Mouse (Mus musculus): Measurements from ENCODE around the gene Fnd3c2. TPM values are rescaled to one million over a fixed set of nuclear protein-coding genes. Genes with fewer than 3 reads are reported as not detected.
"Not testable (repeated sequence)": the region's sequence is repeated elsewhere in the genome, so short reads cannot be mapped to it uniquely, and the experiment has no call there.

Fnd3c2 gene
- polyA plus RNA-seq (2015; fragmentation: Nextera tagmentation; extraction: Ambion mirVana) = not detected in 2 replicates

GRCm38 (mm10) chrX:106255276-106255675 is at the start of gene Fnd3c2:
Gene Fnd3c2 (minus strand): TSS chrX:106255376.
- no peak within 1 kb of the TSS for H3K27ac ChIP-seq (replicated peaks)
- 88% methylated on average over 4 of the region's 4 CpGs for WGBS
- no peak within 1 kb of the TSS for H3K4me2 ChIP-seq
- no peak within 1 kb of the TSS for H3K4me3 ChIP-seq
- H3K4me1 ChIP-seq (replicated peaks) = no peaks in the 10 kb centered on the region
- no peak within 1 kb of the TSS for H3K9ac ChIP-seq
- H3K36me3 ChIP-seq = no peaks in the 10 kb centered on the region
- ATAC-seq (ENCODE audit: low read depth) = no peak
- H3K27me3 ChIP-seq = no peaks in the 10 kb centered on the region
- no peaks in the 10 kb centered on the region for H3K9me3 ChIP-seq

DNA sequence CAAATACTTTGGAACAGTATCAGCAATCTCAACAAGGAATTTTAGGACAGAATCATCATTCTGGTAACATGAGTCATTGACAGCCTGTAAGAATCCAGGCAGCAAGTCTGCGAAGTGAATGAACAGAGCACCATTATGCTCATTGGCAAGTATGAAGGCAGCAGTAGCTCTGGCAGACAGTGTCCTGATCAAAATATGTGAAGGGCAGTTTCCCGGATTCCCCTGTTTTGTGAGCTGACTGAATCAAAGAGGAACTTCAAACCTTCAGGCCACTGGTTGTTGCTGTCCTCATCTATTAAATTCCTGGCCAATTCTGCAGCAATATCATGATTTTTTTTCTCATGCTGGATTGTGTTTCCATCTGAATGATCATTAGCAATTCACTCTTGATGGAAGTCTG is 29.3 kb upstream of the Fnd3c2 start:
- H3K4me3 ChIP-seq = no peak overlapping the region
- 89% methylated on average over 2 of the region's 2 CpGs for whole genome bisulfite sequencing
- H3K4me1 ChIP-seq (replicated peaks) = no peaks in the 10 kb centered on the region
- no peak for ATAC-seq (ENCODE audit: low read depth)
- no peaks in the 10 kb centered on the region for H3K9me3 ChIP-seq
- H3K4me2 ChIP-seq = no peak overlapping the region
- no peak overlapping the region for H3K27ac ChIP-seq (replicated peaks)
- no peaks in the 10 kb centered on the region for H3K36me3 ChIP-seq
- H3K9ac ChIP-seq = no peak overlapping the region
- H3K27me3 ChIP-seq = no peaks in the 10 kb centered on the region

GRCm38 (mm10) chrX:106221058-106221457 is 34.1 kb downstream of the Fnd3c2 start, which contains the start of gene Taf9b:
Gene Taf9b (minus strand): TSS chrX:106221158.
- Histone ChIP-seq H3K27ac (replicated peaks) (peak within 1 kb of the TSS; percentile 91), H3K9ac (peak within 1 kb of the TSS; percentile 81; the same call in 1 of the 2 replicates)
- 93% methylated on average over 25 of the region's 25 CpGs for WGBS

GRCm38 (mm10) chrX:106219171-106220032 is 35.8 kb downstream of the Fnd3c2 start:
- Histone ChIP-seq H3K9ac (peak overlapping the region; percentile 81), H3K9me3 (no peaks in the 10 kb centered on the region), H3K4me2 (peak overlapping the region; percentile 54), H3K4me1 (replicated peaks) (no peaks in the 10 kb centered on the region), H3K36me3 (no peaks in the 10 kb centered on the region), H3K4me3 (peak overlapping the region; percentile 56), H3K27ac (replicated peaks) (peak overlapping the region; percentile 91), H3K27me3 (no peaks in the 10 kb centered on the region)
- WGBS = 22% methylated on average over 59 of the region's 60 CpGs
- ATAC-seq (ENCODE audit: low read depth) = peak; percentile 96

More at GRCm38 (mm10) chrX:106221058-106221457, 34.1 kb downstream of the Fnd3c2 start, which contains the start of gene Taf9b:
- Histone ChIP-seq H3K4me2 (peak within 1 kb of the TSS; percentile 54), H3K4me1 (replicated peaks) (no peaks in the 10 kb centered on the region), H3K27me3 (no peaks in the 10 kb centered on the region), H3K36me3 (no peaks in the 10 kb centered on the region), H3K4me3 (peak within 1 kb of the TSS; percentile 56), H3K9me3 (no peaks in the 10 kb centered on the region)
- ATAC-seq (ENCODE audit: low read depth) = no peak

- no peaks in the 10 kb centered on the region for H3K4me1 ChIP-seq (replicated peaks)
- no peak overlapping the region for H3K4me3 ChIP-seq
- no peak for ATAC-seq (ENCODE audit: low read depth)
- H3K27ac ChIP-seq (replicated peaks) = no peak overlapping the region
- no peaks in the 10 kb centered on the region for H3K27me3 ChIP-seq
- no peaks in the 10 kb centered on the region for H3K9me3 ChIP-seq
- H3K36me3 ChIP-seq = no peaks in the 10 kb centered on the region
- H3K4me2 ChIP-seq = no peak overlapping the region
- 91% methylated on average over 2 of the region's 2 CpGs for WGBS
- H3K9ac ChIP-seq = no peak overlapping the region
Measured at GRCm38 (mm10) chrX:106209100-106209499, 46.1 kb downstream of the Fnd3c2 start.

GRCm38 (mm10) chrX:106198904-106199303 is 56.3 kb downstream of the Fnd3c2 start:
- H3K4me1 ChIP-seq (replicated peaks) = no peaks in the 10 kb centered on the region
- no peak overlapping the region for H3K27ac ChIP-seq (replicated peaks)
- WGBS = 90% methylated on average over 5 of the region's 5 CpGs
- peaks cover 71% of the 10 kb centered on the region for H3K36me3 ChIP-seq
- H3K4me3 ChIP-seq = no peak overlapping the region
- H3K9ac ChIP-seq = no peak overlapping the region
- no peaks in the 10 kb centered on the region for H3K27me3 ChIP-seq
- no peak overlapping the region for H3K4me2 ChIP-seq
- ATAC-seq (ENCODE audit: low read depth) = no peak
- no peaks in the 10 kb centered on the region for H3K9me3 ChIP-seq

GRCm38 (mm10) chrX:106197308-106197707 is 57.9 kb downstream of the Fnd3c2 start:
- no peak for ATAC-seq (ENCODE audit: low read depth)
- WGBS = 71% methylated on average over 5 of the region's 5 CpGs
- H3K9me3 ChIP-seq = no peaks in the 10 kb centered on the region
- H3K4me3 ChIP-seq = no peak overlapping the region
- H3K9ac ChIP-seq = no peak overlapping the region
- H3K36me3 ChIP-seq = peaks cover 67% of the 10 kb centered on the region
- no peaks in the 10 kb centered on the region for H3K4me1 ChIP-seq (replicated peaks)
- H3K27ac ChIP-seq (replicated peaks) = no peak overlapping the region
- no peaks in the 10 kb centered on the region for H3K27me3 ChIP-seq
- H3K4me2 ChIP-seq = no peak overlapping the region

GRCm38 (mm10) chrX:106194361-106194760 is 60.8 kb downstream of the Fnd3c2 start:
- H3K9me3 ChIP-seq; H3K27me3 ChIP-seq; H3K9ac ChIP-seq; H3K4me1 ChIP-seq (replicated peaks); H3K4me3 ChIP-seq; H3K27ac ChIP-seq (replicated peaks); H3K4me2 ChIP-seq; ATAC-seq (ENCODE audit: low read depth): not testable (repeated sequence)
- peaks cover 43% of the 10 kb centered on the region for H3K36me3 ChIP-seq
- 90% methylated on average over 6 of the region's 6 CpGs for WGBS

GRCm38 (mm10) chrX:106190091-106190490 is 65.1 kb downstream of the Fnd3c2 start:
- no peak overlapping the region for H3K9ac ChIP-seq
- peak overlapping the region; percentile 70 for H3K4me2 ChIP-seq
- H3K4me3 ChIP-seq = no peak overlapping the region
- peaks cover 33% of the 10 kb centered on the region for H3K4me1 ChIP-seq (replicated peaks)
- 38% methylated on average over 4 of the region's 4 CpGs for WGBS
- no peaks in the 10 kb centered on the region for H3K27me3 ChIP-seq
- ATAC-seq (ENCODE audit: low read depth) = no peak
- no peaks in the 10 kb centered on the region for H3K9me3 ChIP-seq
- peaks cover 7% of the 10 kb centered on the region for H3K36me3 ChIP-seq
- H3K27ac ChIP-seq (replicated peaks) = no peak overlapping the region

DNA sequence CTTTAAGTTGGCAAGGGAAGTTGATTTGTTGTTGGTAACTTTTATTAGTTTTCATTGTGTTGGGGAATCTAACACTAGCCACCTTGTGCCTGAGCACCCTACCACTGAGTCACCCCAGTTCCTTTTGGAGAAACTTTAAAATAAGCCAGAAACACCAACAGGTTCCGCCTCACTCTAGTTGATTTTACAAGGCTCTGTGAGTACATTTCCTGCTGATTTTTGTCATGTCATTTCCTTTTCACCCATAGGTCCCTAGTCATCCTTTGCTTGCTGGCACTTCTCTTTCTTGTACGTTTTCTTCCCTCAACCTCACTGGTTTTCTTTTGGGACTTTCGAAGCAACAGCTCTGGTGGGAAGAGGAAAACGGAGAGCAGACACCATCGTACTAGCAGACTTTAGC is 65.8 kb downstream of the Fnd3c2 start:
- WGBS = 55% methylated on average over 5 of the region's 5 CpGs
- Histone ChIP-seq H3K27me3 (no peaks in the 10 kb centered on the region), H3K9ac (no peak overlapping the region), H3K9me3 (no peaks in the 10 kb centered on the region), H3K4me1 (replicated peaks) (peaks cover 33% of the 10 kb centered on the region), H3K4me3 (peak overlapping the region; percentile 53; the same call in 1 of the 2 replicates), H3K27ac (replicated peaks) (no peak overlapping the region), H3K4me2 (peak overlapping the region; percentile 70), H3K36me3 (peaks cover 4% of the 10 kb centered on the region)
- no peak for ATAC-seq (ENCODE audit: low read depth)

DNA sequence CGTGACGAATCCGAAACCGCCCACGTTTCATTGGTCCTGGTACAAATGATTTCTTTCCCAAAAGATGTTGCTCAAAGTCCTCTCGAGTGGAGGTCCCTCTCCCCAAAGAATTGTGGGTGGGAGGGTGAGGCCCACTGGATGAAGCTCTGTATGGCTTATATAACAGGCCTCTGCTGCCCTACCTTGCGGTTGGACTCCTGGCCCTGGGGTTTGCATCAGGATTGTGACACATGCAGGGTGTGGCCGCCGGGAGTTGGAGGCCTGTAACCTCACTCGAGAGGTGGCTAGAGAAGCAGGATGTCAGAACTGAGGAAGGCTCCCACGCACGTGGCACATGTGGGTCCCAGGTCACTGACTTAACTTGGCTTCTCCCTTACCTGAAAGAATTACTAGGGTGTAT is 67.4 kb downstream of the Fnd3c2 start:
- peak overlapping the region; percentile 49; the same call in 1 of the 2 replicates for H3K27ac ChIP-seq (replicated peaks)
- peak overlapping the region; percentile 53 for H3K4me3 ChIP-seq
- H3K27me3 ChIP-seq = no peaks in the 10 kb centered on the region
- ATAC-seq (ENCODE audit: low read depth) = no peak
- no peaks in the 10 kb centered on the region for H3K9me3 ChIP-seq
- H3K36me3 ChIP-seq = no peaks in the 10 kb centered on the region
- H3K4me1 ChIP-seq (replicated peaks) = peaks cover 33% of the 10 kb centered on the region
- H3K4me2 ChIP-seq = peak overlapping the region; percentile 70
- 22% methylated on average over 12 of the region's 12 CpGs for WGBS
- H3K9ac ChIP-seq = peak overlapping the region; percentile 77

- H3K27me3 ChIP-seq = no peaks in the 10 kb centered on the region
- H3K4me3 ChIP-seq = peak within 1 kb of the TSS; percentile 53
- no peaks in the 10 kb centered on the region for H3K9me3 ChIP-seq
- peak within 1 kb of the TSS; percentile 70 for H3K4me2 ChIP-seq
- no peaks in the 10 kb centered on the region for H3K36me3 ChIP-seq
- ATAC-seq (ENCODE audit: low read depth) = peak; percentile 98
- peak within 1 kb of the TSS; percentile 92 for H3K27ac ChIP-seq (replicated peaks)
- peaks cover 33% of the 10 kb centered on the region for H3K4me1 ChIP-seq (replicated peaks)
- H3K9ac ChIP-seq = peak within 1 kb of the TSS; percentile 77
- WGBS = 16% methylated on average over 55 of the region's 55 CpGs
Measured at GRCm38 (mm10) chrX:106186713-106187649, 68.2 kb downstream of the Fnd3c2 start, which contains the start of gene Pgk1. Gene Pgk1 (plus strand): TSS chrX:106187100.
